9 mouse cellular contexts compared by ENCODE assay signal in genomic region chr4:134238279-134238651, GRCm38 (mm10). TPM values are rescaled to one million over a fixed set of nuclear protein-coding genes. Genes with fewer than 3 reads are reported as not detected.
DNase-seq lines count a peak whose midpoint lies in the region; ATAC-seq and TF ChIP-seq lines count a peak whose summit lies in the region.
"Had no signal": no experiment of that assay in that cellular context is flagged by ENCODE, and none has a peak within 500 bp of the region (broad histone marks: within the 10 kb centered on the region; RNA-seq: fewer than 3 reads in every experiment).

Cnksr1 (minus strand) TSS chr4:134238399.

- no peak within 1 kb of the TSS for H3K4me3 ChIP-seq in liver, adult 2 months (ENCODE audit: insufficient read depth, low read depth, low read length)
- peak within 1 kb of the TSS; percentile 33; the same call in 1 of the 2 replicates for H3K4me3 ChIP-seq in heart, adult 2 months
- H3K4me3 ChIP-seq in kidney, adult 2 months (ENCODE audit: insufficient read depth, low read depth, low read length), result peak within 1 kb of the TSS; percentile 46
- H3K4me3 ChIP-seq in lung, embryonic 15.5 days, result peak within 1 kb of the TSS; percentile 43

- H3K27me3 ChIP-seq in liver, adult 2 months (ENCODE audit: control insufficient read depth, insufficient read depth, low read length), result no peaks in the 10 kb centered on the region
- no peaks in the 10 kb centered on the region for H3K27me3 ChIP-seq in heart, adult 2 months (ENCODE audit: control insufficient read depth, insufficient read depth, low read length)
- H3K27me3 ChIP-seq in kidney, adult 2 months (replicated peaks; ENCODE audit: control insufficient read depth, insufficient read depth, low read length), result no peaks in the 10 kb centered on the region
- H3K27me3 ChIP-seq in lung, embryonic 15.5 days, result peaks cover 13% of the 10 kb centered on the region; the same call in 1 of the 2 replicates

- no peak within 1 kb of the TSS; the same call in 1 of the 2 replicates for H3K27ac ChIP-seq in liver, adult 2 months (replicated peaks; ENCODE audit: insufficient read depth, low read depth, low read length)
- peak within 1 kb of the TSS; percentile 65 for H3K27ac ChIP-seq in heart, adult 2 months
- peak within 1 kb of the TSS; percentile 40 for H3K27ac ChIP-seq in kidney, adult 2 months (ENCODE audit: insufficient read depth, low read depth, low read length)
- peak within 1 kb of the TSS; percentile 69 for H3K27ac ChIP-seq in lung, embryonic 15.5 days

- no peak for TF ChIP-seq CTCF in liver, adult 2 months (IDR thresholded peaks at IDR 0.05; ENCODE audit: low read depth, low read length)
- no peak for TF ChIP-seq CTCF in heart, adult 2 months (IDR thresholded peaks at IDR 0.05)
- TF ChIP-seq CTCF in kidney, adult 2 months (conservative IDR thresholded peaks at IDR 0.05; ENCODE audit: insufficient read depth, insufficient read length, low read depth, low read length), result no peak

- H3K4me2 ChIP-seq in lung, embryonic 15.5 days, result peak within 1 kb of the TSS; percentile 51

- intact Hi-C loops in heart, adult 2 months (cut with DNase I), result no loop called here

- no peak within 1 kb of the TSS for H3K9ac ChIP-seq in liver, adult 2 months (ENCODE audit: low read depth, low read length)
- peak within 1 kb of the TSS; percentile 34 for H3K9ac ChIP-seq in heart, adult 2 months (ENCODE audit: low read depth, low read length)
- H3K9ac ChIP-seq in lung, embryonic 15.5 days, result peak within 1 kb of the TSS; percentile 48

- H3K4me1 ChIP-seq in liver, adult 2 months (ENCODE audit: control insufficient read depth, insufficient read depth, low read length), result peaks cover 4% of the 10 kb centered on the region
- peaks cover 1% of the 10 kb centered on the region; the same call in 1 of the 2 replicates for H3K4me1 ChIP-seq in heart, adult 2 months (ENCODE audit: control insufficient read depth, insufficient read depth, low read length)
- H3K4me1 ChIP-seq in kidney, adult 2 months (ENCODE audit: control insufficient read depth, insufficient read depth, low read length), result peaks cover 3% of the 10 kb centered on the region; the same call in 1 of the 2 replicates
- peaks cover 16% of the 10 kb centered on the region; the same call in 1 of the 2 replicates for H3K4me1 ChIP-seq in lung, embryonic 15.5 days

- 4% methylated on average over 18 of the region's 18 CpGs for WGBS in liver, adult 2 months
- WGBS in heart, adult 2 months, result 2% methylated on average over 18 of the region's 18 CpGs
- 3% methylated on average over 18 of the region's 18 CpGs for WGBS in kidney, adult 2 months
- WGBS in lung, embryonic 15.5 days, result under 1% methylated on average over 18 of the region's 18 CpGs

- no peak for TF ChIP-seq EP300 in heart, adult 2 months (IDR thresholded peaks at IDR 0.05; ENCODE audit: insufficient read depth, low read depth, low read length)

- ATAC-seq in lung, embryonic 15.5 days (ENCODE audit: borderline replicate concordance, extremely low read depth, low FRiP score, low TSS enrichment), result peak; percentile 88

- H3K79me2 ChIP-seq in liver, adult 2 months (ENCODE audit: control insufficient read depth, insufficient read depth, low read length), result no peaks in the 10 kb centered on the region
- H3K79me2 ChIP-seq in heart, adult 2 months (replicated peaks; ENCODE audit: control insufficient read depth, insufficient read depth, low read length), result no peaks in the 10 kb centered on the region

- H3K36me3 ChIP-seq in liver, adult 2 months (ENCODE audit: control insufficient read depth, insufficient read depth, low read length), result no peaks in the 10 kb centered on the region
- no peaks in the 10 kb centered on the region for H3K36me3 ChIP-seq in heart, adult 2 months (ENCODE audit: control insufficient read depth, insufficient read depth, low read length)
- no peaks in the 10 kb centered on the region for H3K36me3 ChIP-seq in kidney, adult 2 months (ENCODE audit: control insufficient read depth, insufficient read depth, low read length)
- H3K36me3 ChIP-seq in lung, embryonic 15.5 days, result no peaks in the 10 kb centered on the region

- peak; percentile 79 for DNase-seq in liver, adult 2 months (ENCODE audit: extremely low read depth, low read depth, low spot score)
- DNase-seq in liver, result no peak
- peak; percentile 21 for DNase-seq in embryo, embryonic 10.5 days (ENCODE audit: low spot score)
- peak; percentile 77 to 80 for DNase-seq in heart, adult 2 months
- DNase-seq in kidney, adult 2 months, result peak; percentile 97
- peak; percentile 67 for DNase-seq in testis, postnatal 14 days (ENCODE audit: low spot score)
- no peak for DNase-seq in left cerebral cortex, adult 9 months (ENCODE audit: low spot score in 2 of 2)

- no peak for TF ChIP-seq POLR2A in liver, adult 2 months (IDR thresholded peaks at IDR 0.05; ENCODE audit: extremely low read depth, insufficient read depth, low read length)
- TF ChIP-seq POLR2A in heart, adult 2 months (IDR thresholded peaks at IDR 0.05; ENCODE audit: insufficient read depth, low read depth, low read length), result no peak
- no peak for TF ChIP-seq POLR2A in kidney, adult 2 months (IDR thresholded peaks at IDR 0.05; ENCODE audit: low read depth, low read length)

- H3K9me3 ChIP-seq in lung, embryonic 15.5 days, result no peaks in the 10 kb centered on the region
- H3K9me3 ChIP-seq: G1E had no signal

RNA-seq across cellular contexts. Expression of gene Cnksr1, which starts in this region (rescaled TPM):
- 0.07 and 0.09 TPM in 2 replicates for total RNA-seq in liver, adult 2 months (2014; rRNA removed)
- 0.17 and 0.21 TPM in 2 replicates for polyA plus RNA-seq in liver, adult 2 months (2012; rRNA removed)
- 1 to 10 TPM; 4.1 to 6.7 TPM for total RNA-seq in heart, adult 2 months (2021)
- 3.3 and 4.4 TPM in 2 replicates for polyA plus RNA-seq in heart, adult 2 months (2012; rRNA removed)
- 14.9 and 17.3 TPM in 2 replicates for polyA plus RNA-seq in kidney, adult 2 months (2012; rRNA removed)
- 10.1 and 10.9 TPM in 2 replicates for polyA plus RNA-seq in lung, embryonic 15.5 days (2015; fragmentation: Nextera tagmentation; extraction: Ambion mirVana)
- polyA plus RNA-seq: G1E had no signal

Comparison
In these comparisons a context has a peak if more than half of its experiments do, and no peak if none do; other contexts are left out.
1. Peak in DNase-seq in liver, adult 2 months; RNA of the gene not detected or under 1 TPM.
2. DNase-seq: peak in embryo, embryonic 10.5 days (single experiment), heart, adult 2 months (2 of 2), kidney, adult 2 months (single experiment) and testis, postnatal 14 days (single experiment); none in liver (single experiment) and left cerebral cortex, adult 9 months (0 of 2).